Mouse (Mus musculus): ENCODE measurements around the gene Atp1b1.

DNA sequence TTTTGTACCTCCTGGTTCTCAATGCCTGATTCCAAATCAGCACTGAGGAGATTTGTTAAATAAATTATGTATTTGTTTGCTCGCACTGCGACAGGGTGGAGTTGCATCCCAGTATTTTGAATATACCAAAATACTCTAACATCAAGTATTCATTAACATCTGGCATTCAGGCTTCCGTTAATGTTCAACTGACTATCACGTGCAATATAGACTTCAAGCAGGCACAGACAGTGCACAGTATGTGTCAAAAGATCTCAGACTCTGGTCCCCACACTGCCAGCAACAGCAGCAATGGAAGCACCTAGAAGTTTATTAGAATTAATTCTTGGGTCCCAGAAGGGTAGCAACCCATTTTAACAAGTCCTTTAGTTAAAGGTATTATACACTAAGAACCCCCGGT lies 13.5 kb upstream of the Atp1b1 start:
- no peak for TF ChIP-seq CTCF (IDR thresholded peaks at IDR 0.05; ENCODE audit: insufficient read depth, low read depth, low read length)
- no peak for TF ChIP-seq POLR2A (IDR thresholded peaks at IDR 0.05; ENCODE audit: insufficient read depth, low read depth, low read length)
